Mouse (Mus musculus): ENCODE data around the gene Mdm2. TPM values are rescaled to one million over a fixed set of nuclear protein-coding genes. Genes with fewer than 3 reads are reported as not detected.

Mdm2 gene
- polyA plus RNA-seq, 1 experiment from 2014 or later = 50.2 TPM

- no peak overlapping the region for H3K27ac ChIP-seq (ENCODE audit: low read length)
- H3K4me2 ChIP-seq (replicated peaks; ENCODE audit: low read depth, low read length) = no peak overlapping the region
- no peaks in the 10 kb centered on the region for H3K4me1 ChIP-seq (ENCODE audit: control insufficient read depth, insufficient read depth, low read length)
- no peaks in the 10 kb centered on the region for H3K9me3 ChIP-seq (ENCODE audit: control insufficient read depth, low read depth, low read length)
- no peak overlapping the region for H3K9ac ChIP-seq (replicated peaks; ENCODE audit: low read depth, low read length)
- H3K4me3 ChIP-seq (ENCODE audit: low read depth, low read length) = no peak overlapping the region
- no peak for ATAC-seq (ENCODE audit: insufficient number of reproducible peaks, insufficient read depth, low FRiP score, low read depth)
- H3K36me3 ChIP-seq (ENCODE audit: control insufficient read depth, insufficient read depth, low read length) = peaks cover 85% of the 10 kb centered on the region
- 84% methylated on average over 8 of the region's 8 CpGs for WGBS
- H3K27me3 ChIP-seq (ENCODE audit: control insufficient read depth, insufficient read depth, low read length) = no peaks in the 10 kb centered on the region
These were observed 14.3 kb downstream of the Mdm2 start for GRCm38 (mm10) chr10:117696021-117696826.

GRCm38 (mm10) chr10:117695605-117696004 lies 15.0 kb downstream of the Mdm2 start:
- no peak overlapping the region for H3K9ac ChIP-seq (replicated peaks; ENCODE audit: low read depth, low read length)
- H3K4me2 ChIP-seq (replicated peaks; ENCODE audit: low read depth, low read length) = no peak overlapping the region
- H3K9me3 ChIP-seq (ENCODE audit: control insufficient read depth, low read depth, low read length) = no peaks in the 10 kb centered on the region
- no peaks in the 10 kb centered on the region for H3K27me3 ChIP-seq (ENCODE audit: control insufficient read depth, insufficient read depth, low read length)
- no peaks in the 10 kb centered on the region for H3K4me1 ChIP-seq (ENCODE audit: control insufficient read depth, insufficient read depth, low read length)
- no peak overlapping the region for H3K4me3 ChIP-seq (ENCODE audit: low read depth, low read length)
- H3K27ac ChIP-seq (ENCODE audit: low read length) = no peak overlapping the region
- ATAC-seq (ENCODE audit: insufficient number of reproducible peaks, insufficient read depth, low FRiP score, low read depth) = no peak
- peaks cover 89% of the 10 kb centered on the region for H3K36me3 ChIP-seq (ENCODE audit: control insufficient read depth, insufficient read depth, low read length)
- WGBS = 94% methylated on average over 4 of the region's 4 CpGs

- no peak for ATAC-seq (ENCODE audit: insufficient number of reproducible peaks, insufficient read depth, low FRiP score, low read depth)
- peaks cover 89% of the 10 kb centered on the region for H3K36me3 ChIP-seq (ENCODE audit: control insufficient read depth, insufficient read depth, low read length)
These were observed 15.5 kb downstream of the Mdm2 start for GRCm38 (mm10) chr10:117695027-117695426.

GRCm38 (mm10) chr10:117694255-117694953 lies 16.2 kb downstream of the Mdm2 start:
- Histone ChIP-seq H3K9ac (replicated peaks; ENCODE audit: low read depth, low read length) (no peak overlapping the region), H3K27ac (ENCODE audit: low read length) (no peak overlapping the region), H3K4me2 (replicated peaks; ENCODE audit: low read depth, low read length) (no peak overlapping the region), H3K9me3 (ENCODE audit: control insufficient read depth, low read depth, low read length) (no peaks in the 10 kb centered on the region), H3K36me3 (ENCODE audit: control insufficient read depth, insufficient read depth, low read length) (peaks cover 87% of the 10 kb centered on the region), H3K4me1 (ENCODE audit: control insufficient read depth, insufficient read depth, low read length) (no peaks in the 10 kb centered on the region), H3K27me3 (ENCODE audit: control insufficient read depth, insufficient read depth, low read length) (no peaks in the 10 kb centered on the region), H3K4me3 (ENCODE audit: low read depth, low read length) (no peak overlapping the region)
- 96% methylated on average over 6 of the region's 6 CpGs for WGBS
- ATAC-seq (ENCODE audit: insufficient number of reproducible peaks, insufficient read depth, low FRiP score, low read depth) = no peak

More at GRCm38 (mm10) chr10:117695027-117695426, 15.5 kb downstream of the Mdm2 start:
- 91% methylated on average over 4 of the region's 4 CpGs for WGBS
- H3K9me3 ChIP-seq (ENCODE audit: control insufficient read depth, low read depth, low read length) = no peaks in the 10 kb centered on the region
- no peak overlapping the region for H3K9ac ChIP-seq (replicated peaks; ENCODE audit: low read depth, low read length)
- H3K27me3 ChIP-seq (ENCODE audit: control insufficient read depth, insufficient read depth, low read length) = no peaks in the 10 kb centered on the region
- H3K4me1 ChIP-seq (ENCODE audit: control insufficient read depth, insufficient read depth, low read length) = no peaks in the 10 kb centered on the region
- no peak overlapping the region for H3K4me2 ChIP-seq (replicated peaks; ENCODE audit: low read depth, low read length)
- H3K4me3 ChIP-seq (ENCODE audit: low read depth, low read length) = no peak overlapping the region
- no peak overlapping the region for H3K27ac ChIP-seq (ENCODE audit: low read length)

- H3K27me3 ChIP-seq (ENCODE audit: control insufficient read depth, insufficient read depth, low read length) = no peaks in the 10 kb centered on the region
- 91% methylated on average over 5 of the region's 5 CpGs for WGBS
These were observed 17.6 kb downstream of the Mdm2 start for GRCm38 (mm10) chr10:117692953-117693352.

GRCm38 (mm10) chr10:117692173-117692572 lies 18.4 kb downstream of the Mdm2 start:
- H3K4me2 ChIP-seq (replicated peaks; ENCODE audit: low read depth, low read length) = no peak overlapping the region
- H3K9me3 ChIP-seq (ENCODE audit: control insufficient read depth, low read depth, low read length) = no peaks in the 10 kb centered on the region
- peaks cover 77% of the 10 kb centered on the region for H3K36me3 ChIP-seq (ENCODE audit: control insufficient read depth, insufficient read depth, low read length)
- H3K27me3 ChIP-seq (ENCODE audit: control insufficient read depth, insufficient read depth, low read length) = no peaks in the 10 kb centered on the region
- H3K4me3 ChIP-seq (ENCODE audit: low read depth, low read length) = no peak overlapping the region
- no peak for ATAC-seq (ENCODE audit: insufficient number of reproducible peaks, insufficient read depth, low FRiP score, low read depth)
- H3K4me1 ChIP-seq (ENCODE audit: control insufficient read depth, insufficient read depth, low read length) = no peaks in the 10 kb centered on the region
- H3K27ac ChIP-seq (ENCODE audit: low read length) = no peak overlapping the region
- H3K9ac ChIP-seq (replicated peaks; ENCODE audit: low read depth, low read length) = no peak overlapping the region

More at GRCm38 (mm10) chr10:117692953-117693352, 17.6 kb downstream of the Mdm2 start:
- H3K9ac ChIP-seq (replicated peaks; ENCODE audit: low read depth, low read length) = no peak overlapping the region
- no peak for ATAC-seq (ENCODE audit: insufficient number of reproducible peaks, insufficient read depth, low FRiP score, low read depth)
- H3K27ac ChIP-seq (ENCODE audit: low read length) = no peak overlapping the region
- H3K36me3 ChIP-seq (ENCODE audit: control insufficient read depth, insufficient read depth, low read length) = peaks cover 85% of the 10 kb centered on the region
- no peaks in the 10 kb centered on the region for H3K9me3 ChIP-seq (ENCODE audit: control insufficient read depth, low read depth, low read length)
- no peak overlapping the region for H3K4me3 ChIP-seq (ENCODE audit: low read depth, low read length)
- H3K4me1 ChIP-seq (ENCODE audit: control insufficient read depth, insufficient read depth, low read length) = no peaks in the 10 kb centered on the region
- H3K4me2 ChIP-seq (replicated peaks; ENCODE audit: low read depth, low read length) = no peak overlapping the region

GRCm38 (mm10) chr10:117691389-117691968 lies 19.1 kb downstream of the Mdm2 start:
- no peak for ATAC-seq (ENCODE audit: insufficient number of reproducible peaks, insufficient read depth, low FRiP score, low read depth)
- 96% methylated on average over 10 of the region's 10 CpGs for WGBS
- no peak overlapping the region for H3K4me2 ChIP-seq (replicated peaks; ENCODE audit: low read depth, low read length)
- peaks cover 70% of the 10 kb centered on the region for H3K36me3 ChIP-seq (ENCODE audit: control insufficient read depth, insufficient read depth, low read length)
- no peaks in the 10 kb centered on the region for H3K27me3 ChIP-seq (ENCODE audit: control insufficient read depth, insufficient read depth, low read length)
- H3K9ac ChIP-seq (replicated peaks; ENCODE audit: low read depth, low read length) = no peak overlapping the region
- H3K4me3 ChIP-seq (ENCODE audit: low read depth, low read length) = no peak overlapping the region
- no peak overlapping the region for H3K27ac ChIP-seq (ENCODE audit: low read length)
- no peaks in the 10 kb centered on the region for H3K4me1 ChIP-seq (ENCODE audit: control insufficient read depth, insufficient read depth, low read length)
- no peaks in the 10 kb centered on the region for H3K9me3 ChIP-seq (ENCODE audit: control insufficient read depth, low read depth, low read length)

GRCm38 (mm10) chr10:117690770-117691296 lies 19.7 kb downstream of the Mdm2 start:
- Histone ChIP-seq H3K9me3 (ENCODE audit: control insufficient read depth, low read depth, low read length) (no peaks in the 10 kb centered on the region), H3K27me3 (ENCODE audit: control insufficient read depth, insufficient read depth, low read length) (no peaks in the 10 kb centered on the region), H3K36me3 (ENCODE audit: control insufficient read depth, insufficient read depth, low read length) (peaks cover 65% of the 10 kb centered on the region), H3K9ac (replicated peaks; ENCODE audit: low read depth, low read length) (no peak overlapping the region), H3K27ac (ENCODE audit: low read length) (no peak overlapping the region), H3K4me1 (ENCODE audit: control insufficient read depth, insufficient read depth, low read length) (no peaks in the 10 kb centered on the region), H3K4me3 (ENCODE audit: low read depth, low read length) (no peak overlapping the region), H3K4me2 (replicated peaks; ENCODE audit: low read depth, low read length) (no peak overlapping the region)
- 94% methylated on average over 3 of the region's 3 CpGs for WGBS
- no peak for ATAC-seq (ENCODE audit: insufficient number of reproducible peaks, insufficient read depth, low FRiP score, low read depth)
